Mouse (Mus musculus) spleen, adult 2 months (tissue): ENCODE results near the gene Vars.

Experiments
- CTCF ChIP-seq: fragments of 200-500 bp; IDR thresholded peaks from 2 replicates; pipeline ENCODE4 v1.5.1; 2011; ENCODE audit warnings: mild to moderate bottlenecking, inconsistent platforms; ENCODE audit not compliant: insufficient read depth, insufficient read length, insufficient replicate concordance; ENCODE audit errors: extremely low read depth
- POLR2A ChIP-seq: fragments of 200-500 bp; IDR thresholded peaks from 2 replicates; pipeline ENCODE4 v1.6.1; 2011; ENCODE audit warnings: low read depth, low read length, inconsistent platforms

DNA sequence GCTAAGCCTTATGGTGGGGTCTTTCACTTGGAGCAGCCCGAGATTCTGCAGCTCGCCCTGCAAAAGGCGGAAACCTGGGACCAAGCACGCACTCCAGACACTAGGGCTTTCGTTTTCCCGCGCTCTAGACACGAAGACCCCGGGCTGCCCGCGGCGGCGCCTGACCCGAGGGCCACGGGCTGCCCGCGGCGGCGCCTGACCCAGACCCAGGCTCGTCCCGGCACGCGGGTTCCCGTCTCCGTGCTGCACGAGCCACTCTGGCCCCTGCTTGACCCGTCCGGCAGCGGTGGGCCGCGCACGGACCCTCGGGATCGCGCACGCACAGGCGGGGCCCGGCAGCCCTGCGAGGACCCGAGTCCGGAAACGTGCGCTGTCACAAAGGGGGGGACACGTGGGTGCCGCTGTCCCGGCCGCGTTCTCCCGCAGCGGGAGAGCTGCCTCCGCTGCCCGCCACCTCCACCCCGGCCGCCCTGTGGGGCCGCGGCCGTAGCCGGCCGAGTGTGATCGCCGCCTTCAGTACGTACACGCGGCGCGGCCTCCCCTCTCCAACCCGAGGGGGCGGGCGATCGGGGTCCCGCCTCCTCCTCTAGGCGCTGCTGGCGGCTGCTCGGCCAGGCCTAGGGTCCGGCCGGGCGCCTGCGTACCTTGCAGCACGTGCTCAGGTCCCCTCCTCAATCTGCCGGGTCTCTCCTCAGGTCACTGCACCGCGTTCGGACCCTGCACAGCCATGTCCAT, at the start of gene Vars:
- TF ChIP-seq CTCF (no peak), POLR2A (peak; percentile 87)
